Mouse (Mus musculus): Measurements from ENCODE around the gene Frmpd1.

DNA sequence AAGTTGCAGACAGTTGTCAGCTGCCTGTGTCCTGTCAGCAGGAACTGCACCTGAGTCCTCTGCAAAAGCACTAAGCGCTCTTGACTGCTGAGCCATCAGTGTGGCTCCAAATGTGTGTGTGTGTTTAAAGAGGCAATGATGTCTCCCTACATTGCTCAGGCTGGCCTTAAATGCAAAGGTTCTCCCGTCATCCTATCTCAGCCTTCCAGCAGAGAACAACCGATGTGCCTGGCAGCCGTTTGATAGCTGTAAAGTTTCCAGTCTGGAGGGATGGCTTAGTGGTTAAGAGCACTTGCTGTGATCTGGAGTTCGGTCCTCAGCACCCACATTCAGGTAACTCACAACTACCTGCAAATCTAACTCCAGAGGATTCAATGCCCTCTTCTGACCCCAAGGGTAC is 56.7 kb downstream of the Frmpd1 start:
- TF ChIP-seq CTCF (IDR thresholded peaks at IDR 0.05): no peak
- TF ChIP-seq EP300 (IDR thresholded peaks at IDR 0.05): no peak
